ENCODE assay signal across 19 mouse cellular contexts in genomic region chr7:89308238-89308637, GRCm38 (mm10).
DNase-seq lines count a peak whose midpoint lies in the region; ATAC-seq lines count a peak whose summit lies in the region.
"Had no signal": no experiment of that assay in that cellular context is flagged by ENCODE, and none has a peak within 500 bp of the region (broad histone marks: within the 10 kb centered on the region; RNA-seq: fewer than 3 reads in every experiment).

No protein-coding gene starts in this region.

- WGBS in hindbrain, embryonic 14.5 days: 87% methylated on average over 11 of the region's 11 CpGs
- 88% methylated on average over 11 of the region's 11 CpGs for WGBS in hindbrain, embryonic 13.5 days
- 87% methylated on average over 11 of the region's 11 CpGs for WGBS in midbrain, embryonic 15.5 days

- no peak overlapping the region for H3K27ac ChIP-seq in hindbrain, embryonic 14.5 days
- no peak overlapping the region for H3K27ac ChIP-seq in hindbrain, embryonic 13.5 days
- H3K27ac ChIP-seq in midbrain, embryonic 15.5 days: no peak overlapping the region
- H3K27ac ChIP-seq: embryonic facial prominence, embryonic 13.5 days; forebrain, embryonic 12.5 days; hindbrain, postnatal 0 days; neural tube, embryonic 13.5 days had no signal

- peak; percentile 13 for DNase-seq in hindbrain, embryonic 14.5 days (ENCODE audit: low spot score)
- peak; percentile 25 for DNase-seq in ZHBTc4 (ENCODE audit: low read depth, low spot score)
- no peak for DNase-seq in layer of hippocampus, postnatal 25 days (ENCODE audit: extremely low spot score in 1 of 2, low spot score in 1 of 2)
- no peak for DNase-seq in lung, postnatal 25 days (ENCODE audit: low spot score)
- DNase-seq: cerebellum, postnatal 25 days; liver, postnatal 0 days; lung, postnatal 4 days; retina, postnatal 1 day; spleen, adult 18-20 months; thymus, postnatal 4 days had no signal

- no peaks in the 10 kb centered on the region for H3K27me3 ChIP-seq in hindbrain, embryonic 14.5 days (ENCODE audit: control insufficient read depth, insufficient read depth, low read length)
- H3K27me3 ChIP-seq in hindbrain, embryonic 13.5 days: no peaks in the 10 kb centered on the region
- H3K27me3 ChIP-seq in midbrain, embryonic 15.5 days (replicated peaks): no peaks in the 10 kb centered on the region
- H3K27me3 ChIP-seq: embryonic facial prominence, embryonic 13.5 days; forebrain, embryonic 12.5 days; neural tube, embryonic 13.5 days had no signal

- H3K36me3 ChIP-seq in hindbrain, embryonic 14.5 days (replicated peaks; ENCODE audit: control insufficient read depth, insufficient read depth): peaks cover 11% of the 10 kb centered on the region; the same call in 1 of the 2 replicates
- H3K36me3 ChIP-seq in hindbrain, embryonic 13.5 days: peaks cover 5% of the 10 kb centered on the region
- H3K36me3 ChIP-seq in midbrain, embryonic 15.5 days (replicated peaks): 0 out of 2 replicates have a peak, but pooled peaks cover 2% of the 10 kb centered on the region

- H3K4me1 ChIP-seq in hindbrain, embryonic 14.5 days (replicated peaks; ENCODE audit: control insufficient read depth, insufficient read depth, low read length): no peaks in the 10 kb centered on the region
- 0 out of 2 replicates have a peak, but pooled peaks cover 3% of the 10 kb centered on the region for H3K4me1 ChIP-seq in hindbrain, embryonic 13.5 days (replicated peaks)
- H3K4me1 ChIP-seq in midbrain, embryonic 15.5 days: no peaks in the 10 kb centered on the region
- H3K4me1 ChIP-seq: embryonic facial prominence, embryonic 13.5 days; forebrain, embryonic 12.5 days; neural tube, embryonic 13.5 days had no signal

- no peak for ATAC-seq in hindbrain, embryonic 14.5 days (ENCODE audit: low FRiP score)
- ATAC-seq in hindbrain, embryonic 13.5 days (ENCODE audit: low FRiP score): no peak
- ATAC-seq in hematopoietic stem cell, adult 5-6 weeks (replicated peaks in 1 of 2; ENCODE audit: insufficient read depth in 1 of 2, low FRiP score in 2 of 2, low TSS enrichment in 1 of 2, low read depth in 1 of 2, poor library complexity in 2 of 2, severe bottlenecking in 2 of 2): peak; percentile 84 to 88
- peak; percentile 80 for ATAC-seq in neutrophil, adult 5-6 weeks (ENCODE audit: extremely low read depth, insufficient number of reproducible peaks, low FRiP score, poor library complexity, severe bottlenecking)
- no peak for ATAC-seq in midbrain, embryonic 15.5 days (replicated peaks)
- ATAC-seq: hindbrain, postnatal 0 days; midbrain, embryonic 16.5 days had no signal

- H3K9me3 ChIP-seq in hindbrain, embryonic 14.5 days (ENCODE audit: control insufficient read depth, low read length): no peaks in the 10 kb centered on the region
- H3K9me3 ChIP-seq in hindbrain, embryonic 13.5 days: 0 out of 2 replicates have a peak, but pooled peaks cover 4% of the 10 kb centered on the region
- H3K9me3 ChIP-seq in midbrain, embryonic 15.5 days: no peaks in the 10 kb centered on the region
- H3K9me3 ChIP-seq: forebrain, embryonic 12.5 days had no signal

- H3K9ac ChIP-seq in hindbrain, embryonic 14.5 days: no peak overlapping the region
- no peak overlapping the region for H3K9ac ChIP-seq in hindbrain, embryonic 13.5 days
- no peak overlapping the region for H3K9ac ChIP-seq in midbrain, embryonic 15.5 days
- H3K9ac ChIP-seq: embryonic facial prominence, embryonic 13.5 days; forebrain, embryonic 12.5 days; liver, postnatal 0 days; neural tube, embryonic 13.5 days had no signal

- H3K4me3 ChIP-seq in hindbrain, embryonic 14.5 days (replicated peaks; ENCODE audit: low read length): no peak overlapping the region
- H3K4me3 ChIP-seq in hindbrain, embryonic 13.5 days: no peak overlapping the region
- H3K4me3 ChIP-seq in midbrain, embryonic 15.5 days: no peak overlapping the region
- H3K4me3 ChIP-seq: embryonic facial prominence, embryonic 13.5 days; forebrain, embryonic 12.5 days; neural tube, embryonic 13.5 days had no signal

- H3K4me2 ChIP-seq in hindbrain, embryonic 14.5 days (replicated peaks): no peak overlapping the region
- H3K4me2 ChIP-seq in hindbrain, embryonic 13.5 days: no peak overlapping the region
- no peak overlapping the region for H3K4me2 ChIP-seq in midbrain, embryonic 15.5 days
- H3K4me2 ChIP-seq: embryonic facial prominence, embryonic 13.5 days; forebrain, embryonic 12.5 days; neural tube, embryonic 13.5 days had no signal

Comparison
In these comparisons a context has a peak if more than half of its experiments do, and no peak if none do; other contexts are left out.
1. ATAC-seq: peak in hematopoietic stem cell, adult 5-6 weeks (2 of 2) and neutrophil, adult 5-6 weeks (single experiment); none in hindbrain, embryonic 14.5 days (single experiment), hindbrain, embryonic 13.5 days (single experiment) and midbrain, embryonic 15.5 days (single experiment).
2. DNase-seq: peak in hindbrain, embryonic 14.5 days (single experiment) and ZHBTc4 (single experiment); none in layer of hippocampus, postnatal 25 days (0 of 2) and lung, postnatal 25 days (single experiment).